Mouse (Mus musculus): ENCODE results near the gene Adamts16. TPM values are rescaled to one million over a fixed set of nuclear protein-coding genes. Genes with fewer than 3 reads are reported as not detected.

Adamts16 gene
- polyA plus RNA-seq, 1 experiment = not detected

DNA sequence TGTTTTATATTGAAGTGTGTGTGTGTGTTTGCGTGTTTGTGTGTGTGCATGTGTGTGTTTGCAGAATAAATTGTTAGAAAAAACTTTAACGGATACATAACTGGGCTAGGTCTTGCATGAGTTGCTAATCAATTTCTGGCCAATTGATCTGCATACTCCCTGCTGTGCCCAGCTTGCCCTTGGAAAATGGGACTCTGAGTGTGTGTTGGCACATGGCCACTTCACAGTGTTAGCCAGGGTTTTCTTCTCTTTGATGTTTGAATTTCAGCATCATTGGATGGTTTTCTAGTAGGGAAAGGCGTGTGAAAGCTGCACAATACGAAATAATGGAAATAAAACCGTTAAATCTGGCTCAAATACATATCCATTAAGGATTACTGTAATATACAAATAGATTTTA lies 24.3 kb upstream of the Adamts16 start:
- Histone ChIP-seq H3K4me3 (ENCODE audit: low read depth, low read length) (no peak overlapping the region), H3K9me3 (replicated peaks; ENCODE audit: control insufficient read depth, insufficient read depth, low read length, poor library complexity, severe bottlenecking) (no peaks in the 10 kb centered on the region), H3K4me1 (ENCODE audit: control insufficient read depth, insufficient read depth, low read length) (no peaks in the 10 kb centered on the region), H3K27me3 (ENCODE audit: control insufficient read depth, insufficient read depth, low read length, poor library complexity, severe bottlenecking) (no peaks in the 10 kb centered on the region), H3K36me3 (ENCODE audit: control insufficient read depth, insufficient read depth, low read length, poor library complexity, severe bottlenecking) (no peaks in the 10 kb centered on the region), H3K9ac (ENCODE audit: low read depth, poor library complexity, severe bottlenecking) (no peak overlapping the region), H3K27ac (ENCODE audit: insufficient read depth, low read length) (no peak overlapping the region)
- TF ChIP-seq POLR2A (IDR thresholded peaks at IDR 0.05; ENCODE audit: insufficient read depth, low read length) (no peak), CTCF (IDR thresholded peaks at IDR 0.05; ENCODE audit: low read depth, low read length) (no peak), EP300 (IDR thresholded peaks at IDR 0.05; ENCODE audit: insufficient read depth, low read depth, low read length) (no peak)

- no peak overlapping the region for H3K4me3 ChIP-seq (ENCODE audit: low read depth, low read length)
- no peaks in the 10 kb centered on the region for H3K9me3 ChIP-seq (replicated peaks; ENCODE audit: control insufficient read depth, insufficient read depth, low read length, poor library complexity, severe bottlenecking)
- no peaks in the 10 kb centered on the region for H3K36me3 ChIP-seq (ENCODE audit: control insufficient read depth, insufficient read depth, low read length, poor library complexity, severe bottlenecking)
- no peak overlapping the region for H3K27ac ChIP-seq (ENCODE audit: insufficient read depth, low read length)
- no peak overlapping the region for H3K9ac ChIP-seq (ENCODE audit: low read depth, poor library complexity, severe bottlenecking)
- TF ChIP-seq CTCF (IDR thresholded peaks at IDR 0.05; ENCODE audit: low read depth, low read length) = no peak
- TF ChIP-seq EP300 (IDR thresholded peaks at IDR 0.05; ENCODE audit: insufficient read depth, low read depth, low read length) = no peak
- TF ChIP-seq POLR2A (IDR thresholded peaks at IDR 0.05; ENCODE audit: insufficient read depth, low read length) = no peak
- H3K27me3 ChIP-seq (ENCODE audit: control insufficient read depth, insufficient read depth, low read length, poor library complexity, severe bottlenecking) = peaks cover 1% of the 10 kb centered on the region; the same call in 1 of the 2 replicates
- no peaks in the 10 kb centered on the region for H3K4me1 ChIP-seq (ENCODE audit: control insufficient read depth, insufficient read depth, low read length)
Measured at GRCm38 (mm10) chr13:70862162-70862908, 20.7 kb upstream of the Adamts16 start.

GRCm38 (mm10) chr13:70853601-70854000 lies 12.0 kb upstream of the Adamts16 start:
- Histone ChIP-seq H3K4me3 (ENCODE audit: low read depth, low read length) (no peak overlapping the region), H3K27ac (ENCODE audit: insufficient read depth, low read length) (no peak overlapping the region), H3K9me3 (replicated peaks; ENCODE audit: control insufficient read depth, insufficient read depth, low read length, poor library complexity, severe bottlenecking) (no peaks in the 10 kb centered on the region), H3K4me1 (ENCODE audit: control insufficient read depth, insufficient read depth, low read length) (no peaks in the 10 kb centered on the region), H3K27me3 (ENCODE audit: control insufficient read depth, insufficient read depth, low read length, poor library complexity, severe bottlenecking) (no peaks in the 10 kb centered on the region), H3K36me3 (ENCODE audit: control insufficient read depth, insufficient read depth, low read length, poor library complexity, severe bottlenecking) (no peaks in the 10 kb centered on the region), H3K9ac (ENCODE audit: low read depth, poor library complexity, severe bottlenecking) (no peak overlapping the region)
- TF ChIP-seq CTCF (IDR thresholded peaks at IDR 0.05; ENCODE audit: low read depth, low read length) (no peak), EP300 (IDR thresholded peaks at IDR 0.05; ENCODE audit: insufficient read depth, low read depth, low read length) (no peak), POLR2A (IDR thresholded peaks at IDR 0.05; ENCODE audit: insufficient read depth, low read length) (no peak)

GRCm38 (mm10) chr13:70846933-70847332 lies 5.3 kb upstream of the Adamts16 start:
- H3K4me1 ChIP-seq (ENCODE audit: control insufficient read depth, insufficient read depth, low read length) = no peaks in the 10 kb centered on the region
- H3K36me3 ChIP-seq (ENCODE audit: control insufficient read depth, insufficient read depth, low read length, poor library complexity, severe bottlenecking) = no peaks in the 10 kb centered on the region
- H3K4me3 ChIP-seq (ENCODE audit: low read depth, low read length) = no peak overlapping the region
- TF ChIP-seq CTCF (IDR thresholded peaks at IDR 0.05; ENCODE audit: low read depth, low read length) = no peak
- no peak for TF ChIP-seq POLR2A (IDR thresholded peaks at IDR 0.05; ENCODE audit: insufficient read depth, low read length)
- no peak for TF ChIP-seq EP300 (IDR thresholded peaks at IDR 0.05; ENCODE audit: insufficient read depth, low read depth, low read length)
- no peak overlapping the region for H3K9ac ChIP-seq (ENCODE audit: low read depth, poor library complexity, severe bottlenecking)
- H3K27me3 ChIP-seq (ENCODE audit: control insufficient read depth, insufficient read depth, low read length, poor library complexity, severe bottlenecking) = no peaks in the 10 kb centered on the region
- H3K9me3 ChIP-seq (replicated peaks; ENCODE audit: control insufficient read depth, insufficient read depth, low read length, poor library complexity, severe bottlenecking) = no peaks in the 10 kb centered on the region
- H3K27ac ChIP-seq (ENCODE audit: insufficient read depth, low read length) = no peak overlapping the region

GRCm38 (mm10) chr13:70845526-70845925 lies 3.9 kb upstream of the Adamts16 start:
- Histone ChIP-seq H3K36me3 (ENCODE audit: control insufficient read depth, insufficient read depth, low read length, poor library complexity, severe bottlenecking) (no peaks in the 10 kb centered on the region), H3K4me1 (ENCODE audit: control insufficient read depth, insufficient read depth, low read length) (no peaks in the 10 kb centered on the region), H3K4me3 (ENCODE audit: low read depth, low read length) (no peak overlapping the region), H3K9me3 (replicated peaks; ENCODE audit: control insufficient read depth, insufficient read depth, low read length, poor library complexity, severe bottlenecking) (no peaks in the 10 kb centered on the region), H3K27me3 (ENCODE audit: control insufficient read depth, insufficient read depth, low read length, poor library complexity, severe bottlenecking) (no peaks in the 10 kb centered on the region), H3K9ac (ENCODE audit: low read depth, poor library complexity, severe bottlenecking) (no peak overlapping the region), H3K27ac (ENCODE audit: insufficient read depth, low read length) (no peak overlapping the region)
- TF ChIP-seq CTCF (IDR thresholded peaks at IDR 0.05; ENCODE audit: low read depth, low read length) (no peak), POLR2A (IDR thresholded peaks at IDR 0.05; ENCODE audit: insufficient read depth, low read length) (no peak), EP300 (IDR thresholded peaks at IDR 0.05; ENCODE audit: insufficient read depth, low read depth, low read length) (no peak)

- H3K4me3 ChIP-seq (ENCODE audit: low read depth, low read length) = no peak overlapping the region
- H3K9me3 ChIP-seq (replicated peaks; ENCODE audit: control insufficient read depth, insufficient read depth, low read length, poor library complexity, severe bottlenecking) = no peaks in the 10 kb centered on the region
Measured at GRCm38 (mm10) chr13:70842126-70842525, 515 bp upstream of the Adamts16 start.

More at GRCm38 (mm10) chr13:70842126-70842525, 515 bp upstream of the Adamts16 start:
- Histone ChIP-seq H3K36me3 (ENCODE audit: control insufficient read depth, insufficient read depth, low read length, poor library complexity, severe bottlenecking) (no peaks in the 10 kb centered on the region), H3K9ac (ENCODE audit: low read depth, poor library complexity, severe bottlenecking) (no peak overlapping the region), H3K27me3 (ENCODE audit: control insufficient read depth, insufficient read depth, low read length, poor library complexity, severe bottlenecking) (no peaks in the 10 kb centered on the region), H3K27ac (ENCODE audit: insufficient read depth, low read length) (no peak overlapping the region), H3K4me1 (ENCODE audit: control insufficient read depth, insufficient read depth, low read length) (peaks cover 2% of the 10 kb centered on the region)
- TF ChIP-seq CTCF (IDR thresholded peaks at IDR 0.05; ENCODE audit: low read depth, low read length) = no peak
- no peak for TF ChIP-seq EP300 (IDR thresholded peaks at IDR 0.05; ENCODE audit: insufficient read depth, low read depth, low read length)
- no peak for TF ChIP-seq POLR2A (IDR thresholded peaks at IDR 0.05; ENCODE audit: insufficient read depth, low read length)
